8 mouse cellular contexts compared by ENCODE assay signal in the genomic region with DNA sequence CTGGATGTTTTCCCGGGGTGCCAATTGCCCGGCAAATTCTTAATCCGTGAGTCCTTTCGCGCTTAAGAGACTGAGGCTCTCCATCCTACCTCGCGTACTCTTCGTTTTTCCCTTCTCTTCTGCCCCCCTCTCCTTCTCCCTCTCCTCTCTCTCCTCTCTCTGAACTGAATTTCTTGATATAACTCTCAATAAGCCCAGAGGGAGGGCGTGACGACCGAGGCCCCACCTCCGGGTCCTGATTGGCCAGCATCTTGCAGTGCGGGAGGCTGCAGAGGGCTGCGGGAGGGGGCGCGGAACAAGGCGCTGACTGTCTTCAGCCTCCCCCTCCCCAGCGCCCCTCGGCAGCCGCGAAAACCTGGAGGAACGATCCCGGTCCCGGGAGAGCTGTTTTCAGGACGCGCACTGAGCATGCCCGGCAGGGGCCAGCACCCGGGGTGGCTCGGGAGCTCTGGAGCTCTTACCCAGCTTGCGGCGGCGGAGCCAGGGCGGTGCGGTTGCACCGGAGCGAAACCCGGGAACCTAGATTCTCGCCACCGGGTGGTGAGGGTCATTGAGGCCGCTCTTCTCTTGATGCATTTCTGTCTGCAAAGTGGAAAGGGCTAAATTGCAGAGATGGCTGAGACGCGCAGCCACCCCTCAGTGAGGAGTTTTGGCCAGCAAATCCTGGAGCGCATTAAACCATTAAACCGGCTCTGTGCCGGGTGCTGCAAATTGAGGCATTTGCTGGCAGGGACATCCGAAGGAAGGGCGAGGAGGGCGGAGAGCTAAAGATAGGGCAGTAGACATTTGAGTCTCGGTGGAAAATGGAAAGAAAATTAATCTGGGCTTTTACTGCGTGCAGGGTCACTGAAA. TPM values are rescaled to one million over a fixed set of nuclear protein-coding genes. Genes with fewer than 3 reads are reported as not detected.
DNase-seq lines count a peak whose midpoint lies in the region; ATAC-seq and TF ChIP-seq lines count a peak whose summit lies in the region.

TSS of gene Pcdh9 (minus strand) at position 161 of the 852 bp plus-strand sequence.

- no peak for TF ChIP-seq CTCF in ES-Bruce4 (IDR thresholded peaks at IDR 0.05; ENCODE audit: low read depth, low read length)
- TF ChIP-seq CTCF in forebrain, postnatal 0 days (IDR thresholded peaks at IDR 0.05; ENCODE audit: low read depth): peak; percentile 63

- TF ChIP-seq EP300 in ES-Bruce4 (IDR thresholded peaks at IDR 0.05; ENCODE audit: insufficient read depth, low read depth, low read length): no peak

- no peaks in the 10 kb centered on the region for H3K9me3 ChIP-seq in ES-Bruce4 (replicated peaks; ENCODE audit: control insufficient read depth, insufficient read depth, low read length, poor library complexity, severe bottlenecking)
- H3K9me3 ChIP-seq in forebrain, postnatal 0 days (ENCODE audit: low read length): no peaks in the 10 kb centered on the region
- H3K9me3 ChIP-seq in liver, embryonic 16.5 days (replicated peaks; ENCODE audit: control insufficient read depth, low read length): no peaks in the 10 kb centered on the region

- peak within 1 kb of the TSS; percentile 47 for H3K9ac ChIP-seq in ES-Bruce4 (ENCODE audit: low read depth, poor library complexity, severe bottlenecking)
- H3K9ac ChIP-seq in forebrain, postnatal 0 days: peak within 1 kb of the TSS; percentile 76
- H3K9ac ChIP-seq in liver, embryonic 16.5 days (ENCODE audit: low read depth, low read length): no peak within 1 kb of the TSS

- H3K27ac ChIP-seq in ES-Bruce4 (ENCODE audit: insufficient read depth, low read length): no peak within 1 kb of the TSS
- H3K27ac ChIP-seq in forebrain, postnatal 0 days (ENCODE audit: low read depth, low read length): peak within 1 kb of the TSS; percentile 89
- H3K27ac ChIP-seq in liver, embryonic 16.5 days (ENCODE audit: low read length): no peak within 1 kb of the TSS

- peak within 1 kb of the TSS; percentile 78 for H3K4me2 ChIP-seq in forebrain, postnatal 0 days (ENCODE audit: low read depth)
- H3K4me2 ChIP-seq in liver, embryonic 16.5 days (ENCODE audit: low read depth, low read length): peak within 1 kb of the TSS; percentile 42

- H3K27me3 ChIP-seq in ES-Bruce4 (ENCODE audit: control insufficient read depth, insufficient read depth, low read length, poor library complexity, severe bottlenecking): peaks cover 7% of the 10 kb centered on the region; the same call in 1 of the 2 replicates
- no peaks in the 10 kb centered on the region for H3K27me3 ChIP-seq in forebrain, postnatal 0 days (ENCODE audit: insufficient read depth, low read length)
- H3K27me3 ChIP-seq in liver, embryonic 16.5 days (ENCODE audit: control insufficient read depth, insufficient read depth, low read depth, low read length): peaks cover 19% of the 10 kb centered on the region

- peak; percentile 99 for ATAC-seq in forebrain, postnatal 0 days
- peak; percentile 59 for ATAC-seq in liver, embryonic 16.5 days (ENCODE audit: low read depth)

- peak within 1 kb of the TSS; percentile 65 for H3K4me3 ChIP-seq in ES-Bruce4 (ENCODE audit: low read depth, low read length)
- H3K4me3 ChIP-seq in forebrain, postnatal 0 days (ENCODE audit: low read depth, low read length): peak within 1 kb of the TSS; percentile 65
- H3K4me3 ChIP-seq in liver, embryonic 16.5 days (ENCODE audit: low read depth, low read length): peak within 1 kb of the TSS; percentile 36

- intact Hi-C loops in heart, postnatal 25 days (cut with DNase I): no loop called here

- DNase-seq in cerebellum, adult 18-20 months: peak; percentile 94 to 98
- DNase-seq in forebrain, postnatal 0 days: peak; percentile 97
- DNase-seq in heart, postnatal 25 days (ENCODE audit: low spot score): peak; percentile 74
- DNase-seq in layer of hippocampus, adult 18-20 months (ENCODE audit: low spot score in 2 of 2): peak; percentile 98 to 99
- DNase-seq in ovary, postnatal 10 days (ENCODE audit: low spot score): peak; percentile 74
- peak; percentile 35 for DNase-seq in urinary bladder, adult 2 months (ENCODE audit: low spot score)

- no peak for TF ChIP-seq POLR2A in ES-Bruce4 (IDR thresholded peaks at IDR 0.05; ENCODE audit: insufficient read depth, low read length)

- WGBS in forebrain, postnatal 0 days: under 1% methylated on average over 50 of the region's 50 CpGs
- WGBS in liver, embryonic 16.5 days (ENCODE audit: insufficient replicate concordance): 1% methylated on average over 47 of the region's 50 CpGs

- H3K4me1 ChIP-seq in ES-Bruce4 (ENCODE audit: control insufficient read depth, insufficient read depth, low read length): no peaks in the 10 kb centered on the region
- 0 out of 2 replicates have a peak, but pooled peaks cover 2% of the 10 kb centered on the region for H3K4me1 ChIP-seq in forebrain, postnatal 0 days (ENCODE audit: insufficient read depth)
- H3K4me1 ChIP-seq in liver, embryonic 16.5 days (ENCODE audit: control insufficient read depth, low read depth, low read length): no peaks in the 10 kb centered on the region

- H3K36me3 ChIP-seq in ES-Bruce4 (ENCODE audit: control insufficient read depth, insufficient read depth, low read length, poor library complexity, severe bottlenecking): no peaks in the 10 kb centered on the region
- H3K36me3 ChIP-seq in forebrain, postnatal 0 days (ENCODE audit: insufficient read depth): no peaks in the 10 kb centered on the region
- H3K36me3 ChIP-seq in liver, embryonic 16.5 days (ENCODE audit: control insufficient read depth, insufficient read depth): no peaks in the 10 kb centered on the region

RNA-seq across cellular contexts. Expression of gene Pcdh9, which starts in this region (rescaled TPM):
- polyA plus RNA-seq in ES-Bruce4 (2011; ENCODE audit: insufficient read depth, insufficient read length, low read depth, missing spikeins): 0.12 and 0.52 TPM in 2 replicates
- total RNA-seq in forebrain, postnatal 0 days (2014; rRNA removed): 94.6 and 100 TPM in 2 replicates
- 57.1 and 85.2 TPM in 2 replicates for polyA plus RNA-seq in forebrain, postnatal 0 days (2015; fragmentation: Nextera tagmentation; extraction: Ambion mirVana)
- total RNA-seq in heart, postnatal 25 days (2021): 1 to 10 TPM; 1.5 to 1.8 TPM
- total RNA-seq in layer of hippocampus, adult 18-20 months (2021): 100 to 1,000 TPM; 141 to 152 TPM
- polyA plus RNA-seq in liver, embryonic 16.5 days (2015; fragmentation: Nextera tagmentation; extraction: Ambion mirVana): 0.41 and 0.51 TPM in 2 replicates
- polyA plus RNA-seq in urinary bladder, adult 2 months (2012; rRNA removed): 1.0 and 1.1 TPM in 2 replicates

Comparison
In these comparisons a context has a peak if more than half of its experiments do, and no peak if none do; other contexts are left out.
1. RNA of gene Pcdh9 (total RNA-seq): 141 to 152 TPM in layer of hippocampus, adult 18-20 months and 94.6 to 100 TPM in forebrain, postnatal 0 days; 1.5 to 1.8 TPM in heart, postnatal 25 days; every median in the first group is over 10 times any median in the second.
2. RNA of gene Pcdh9 (polyA plus RNA-seq): 57.1 to 85.2 TPM in forebrain, postnatal 0 days; 1.0 to 1.1 TPM in urinary bladder, adult 2 months, 0.41 to 0.51 TPM in liver, embryonic 16.5 days and 0.12 to 0.52 TPM in ES-Bruce4; every median in the first group is over 10 times any median in the second.
3. Peak in ATAC-seq, H3K4me3 ChIP-seq and H3K4me2 ChIP-seq in liver, embryonic 16.5 days; RNA of the gene not detected or under 1 TPM.
4. DNase-seq: peak in every context shown above with its lines; median percentile 98 in layer of hippocampus, adult 18-20 months; 97 in forebrain, postnatal 0 days; 96 in cerebellum, adult 18-20 months; 74 in heart, postnatal 25 days; 74 in ovary, postnatal 10 days; 35 in urinary bladder, adult 2 months.
5. Peak in every context shown above with its lines, with median percentiles within 50 percentile points of each other: H3K4me3 ChIP-seq.